Mouse (Mus musculus) liver, embryonic 16.5 days (tissue): ENCODE data around the gene Klhl18. TPM values are rescaled to one million over a fixed set of nuclear protein-coding genes. Genes with fewer than 3 reads are reported as not detected.

Experiments
- ATAC-seq: fragments of 200-750 bp; cut with Nextera tagmentation; 2 replicates; pipeline ENCODE4 v1.8.0; 2017; ENCODE audit warnings: low read depth, mild to moderate bottlenecking, moderate number of reproducible peaks, moderate library complexity
- H3K27ac ChIP-seq: fragments of 300-500 bp; sonication (generic); 2 replicates; pipeline ENCODE4 v1.5.1; 2014; ENCODE audit warnings: mild to moderate bottlenecking, low read length
- H3K27me3 ChIP-seq: fragments of 300-500 bp; sonication (generic); 2 replicates; pipeline ENCODE4 v1.6.1; 2014; ENCODE audit warnings: low read depth, low read length, mixed read lengths; ENCODE audit not compliant: control insufficient read depth, insufficient read depth
- H3K36me3 ChIP-seq: fragments of 300-500 bp; sonication (generic); 2 replicates; pipeline ENCODE4 v1.6.1; 2014; ENCODE audit warnings: mild to moderate bottlenecking; ENCODE audit not compliant: control insufficient read depth, insufficient read depth
- H3K4me1 ChIP-seq: fragments of 300-500 bp; sonication (generic); 2 replicates; pipeline ENCODE4 v1.6.1; 2014; ENCODE audit warnings: low read depth, low read length, mixed read lengths; ENCODE audit not compliant: control insufficient read depth
- H3K4me2 ChIP-seq: fragments of 300-500 bp; sonication (generic); 2 replicates; pipeline ENCODE4 v1.6.1; 2014; ENCODE audit warnings: low read depth, low read length, mixed read lengths
- H3K4me3 ChIP-seq: fragments of 300-500 bp; sonication (generic); 2 replicates; pipeline ENCODE4 v1.5.1; 2014; ENCODE audit warnings: low read depth, mild to moderate bottlenecking, low read length
- H3K9ac ChIP-seq: fragments of 300-500 bp; sonication (generic); 2 replicates; pipeline ENCODE4 v1.6.1; 2014; ENCODE audit warnings: low read depth, low read length
- H3K9me3 ChIP-seq: fragments of 300-500 bp; sonication (generic); replicated peaks from 2 replicates; pipeline ENCODE4 v1.6.1; 2016; ENCODE audit warnings: low read length; ENCODE audit not compliant: control insufficient read depth
- WGBS: fragments of 180-500 bp; shearing (Covaris S2); extraction: QIAGEN DNeasy Blood & Tissue Kit; methylation state at CpG from one replicate; pipeline ENCODE4 v1.1.7; 2014; ENCODE audit not compliant: insufficient replicate concordance; 5-methylcytosine and 5-hydroxymethylcytosine counted together
- polyA plus RNA-seq: library from polyadenylated mRNA; unstranded; fragments of >200 nt; fragmentation: Nextera tagmentation; extraction: Ambion mirVana; gene quantifications from 2 replicates; pipeline ENCODE4 v1.2.1, GENCODE M21; 2015

The Klhl18 gene
- polyA plus RNA-seq, 1 experiment from 2014 or later, result 2.5 TPM

DNA sequence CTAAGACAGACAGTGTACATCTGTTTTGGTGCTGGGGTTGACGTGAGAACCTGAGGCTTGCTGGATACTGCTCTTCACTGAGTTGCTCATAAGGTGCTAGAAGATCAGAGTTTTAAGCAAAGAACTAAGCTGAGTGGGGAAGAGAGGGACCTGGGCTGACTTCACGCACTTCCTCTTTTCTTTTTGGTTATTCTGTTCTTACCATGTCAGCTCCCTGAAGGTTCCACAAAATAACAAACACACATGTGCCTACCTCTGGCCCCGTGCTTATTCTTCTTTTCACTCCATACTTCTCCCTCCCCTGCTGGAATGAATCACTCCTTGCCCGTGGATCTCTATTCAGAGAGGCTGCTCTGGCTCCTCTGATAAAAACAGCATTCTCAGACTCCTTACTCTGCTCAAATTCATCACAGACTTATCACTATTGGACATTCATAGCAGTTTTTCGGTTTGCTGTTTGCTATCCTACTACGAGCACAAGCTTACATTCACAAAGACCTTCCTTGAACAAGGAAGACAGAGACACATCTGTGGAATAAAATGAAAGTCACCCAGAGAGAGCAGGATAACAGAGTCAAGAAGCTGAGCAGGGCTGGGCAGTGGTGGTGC is 12.4 kb downstream of the Klhl18 start:
- H3K4me3 ChIP-seq, result no peak overlapping the region
- H3K36me3 ChIP-seq, result no peaks in the 10 kb centered on the region
- ATAC-seq, result no peak
- peaks cover 7% of the 10 kb centered on the region; the same call in 1 of the 2 replicates for H3K4me1 ChIP-seq
- no peak overlapping the region for H3K27ac ChIP-seq
- no peak overlapping the region for H3K4me2 ChIP-seq
- H3K9me3 ChIP-seq, result no peaks in the 10 kb centered on the region
- H3K27me3 ChIP-seq, result no peaks in the 10 kb centered on the region
- H3K9ac ChIP-seq, result no peak overlapping the region
- 26% methylated on average over 6 of the region's 6 CpGs for WGBS

DNA sequence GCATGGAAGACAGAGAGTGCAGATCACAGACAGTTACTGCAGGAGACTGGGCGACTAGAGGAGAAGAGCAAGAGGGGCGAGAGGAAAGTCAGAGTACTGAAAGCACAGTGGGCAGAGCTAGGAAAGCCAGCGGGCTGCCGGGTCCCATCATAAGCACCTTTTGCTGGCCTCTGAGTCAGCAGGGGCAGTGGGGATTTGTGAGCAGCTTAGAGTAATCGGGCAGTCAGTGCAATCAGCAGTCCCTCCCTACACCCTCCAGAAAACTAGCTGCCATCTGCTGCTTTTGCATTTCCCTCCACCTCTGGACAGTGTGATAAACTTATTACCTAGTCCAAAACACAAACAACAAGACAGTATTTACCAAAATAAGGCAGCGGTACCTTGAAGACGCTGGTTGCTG is 14.2 kb downstream of the Klhl18 start:
- WGBS, result 56% methylated on average over 7 of the region's 7 CpGs
- no peak for ATAC-seq
- no peak overlapping the region for H3K4me2 ChIP-seq

DNA sequence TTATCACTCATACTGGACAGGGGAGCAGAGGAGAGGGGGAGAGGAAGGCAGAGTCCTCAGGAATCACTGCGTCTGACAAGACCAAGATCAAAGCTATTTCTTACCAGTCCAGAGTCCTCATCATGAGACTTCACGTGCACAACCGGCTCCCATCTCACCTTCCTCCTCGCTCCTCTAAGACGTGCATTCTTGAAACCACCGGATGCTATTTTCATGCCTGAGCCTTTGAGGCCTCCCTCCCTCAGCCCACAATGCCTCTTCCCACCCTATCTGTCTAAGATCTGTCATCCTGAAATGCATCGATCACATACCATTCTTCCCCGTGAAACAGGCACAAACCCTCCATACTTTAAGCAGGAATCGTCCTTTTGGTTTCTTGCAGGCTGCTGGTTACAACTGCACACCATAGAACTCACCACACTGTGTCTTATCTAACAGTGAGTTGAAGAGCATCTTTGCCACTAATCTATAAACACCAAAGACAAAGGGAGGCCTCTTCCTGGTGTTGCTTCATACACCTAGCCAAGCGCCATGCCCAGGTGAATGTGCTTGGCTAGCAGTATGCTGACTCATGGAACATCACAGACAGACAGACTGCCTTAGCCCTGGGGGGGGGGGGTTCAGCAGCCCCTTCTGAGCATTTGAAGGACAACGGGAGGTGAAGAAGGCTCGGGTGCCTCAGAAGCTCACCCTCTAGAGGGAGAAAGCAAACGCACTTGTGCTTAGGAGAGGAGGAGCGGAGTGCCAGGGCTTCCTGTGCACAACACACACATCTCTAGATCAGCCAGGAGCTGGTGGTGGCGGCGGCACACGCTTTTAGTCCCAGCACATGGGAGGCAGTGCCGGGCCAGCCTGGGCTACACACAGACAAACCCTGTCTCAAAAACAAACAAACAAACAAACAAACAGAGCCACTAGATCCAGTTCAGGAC is 15.3 kb downstream of the Klhl18 start:
- no peak overlapping the region for H3K4me3 ChIP-seq
- peaks cover 7% of the 10 kb centered on the region; the same call in 1 of the 2 replicates for H3K4me1 ChIP-seq
- ATAC-seq, result no peak
- H3K27ac ChIP-seq, result no peak overlapping the region
- WGBS, result 27% methylated on average over 18 of the region's 18 CpGs
- H3K4me2 ChIP-seq, result no peak overlapping the region
- no peaks in the 10 kb centered on the region for H3K36me3 ChIP-seq
- H3K27me3 ChIP-seq, result no peaks in the 10 kb centered on the region
- no peaks in the 10 kb centered on the region for H3K9me3 ChIP-seq
- H3K9ac ChIP-seq, result no peak overlapping the region

More for the DNA sequence above, 14.2 kb downstream of the Klhl18 start:
- Histone ChIP-seq H3K4me1 (peaks cover 7% of the 10 kb centered on the region; the same call in 1 of the 2 replicates), H3K9ac (no peak overlapping the region), H3K4me3 (no peak overlapping the region), H3K9me3 (no peaks in the 10 kb centered on the region), H3K27me3 (no peaks in the 10 kb centered on the region), H3K27ac (no peak overlapping the region), H3K36me3 (no peaks in the 10 kb centered on the region)

DNA sequence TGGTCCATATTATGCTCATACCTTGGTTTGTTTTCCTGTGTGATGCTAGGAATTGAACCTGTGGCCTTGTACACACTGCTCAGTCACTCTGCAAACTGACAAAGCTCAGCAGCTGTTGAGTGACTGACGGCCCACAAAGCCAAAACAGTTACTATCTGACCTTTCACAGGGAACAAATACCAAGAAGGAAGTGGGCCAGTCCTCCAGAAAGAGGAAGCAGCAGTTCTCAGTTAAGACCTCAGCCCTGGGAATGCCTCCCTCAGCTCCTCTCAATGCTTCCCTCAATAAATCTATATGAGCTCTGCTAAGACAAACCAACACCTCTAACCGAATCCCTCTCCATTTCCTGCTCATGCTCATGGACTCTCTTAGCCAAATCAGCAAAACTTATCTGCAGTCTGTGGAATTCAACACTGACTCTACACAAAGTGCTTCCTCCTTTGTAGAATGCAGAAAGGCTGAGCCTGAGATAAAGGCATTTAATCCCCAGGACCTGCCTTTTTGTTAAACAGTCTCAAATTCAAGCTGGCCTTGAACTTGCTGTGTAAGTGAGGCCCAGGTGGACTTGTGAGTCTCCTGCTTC is 17.3 kb downstream of the Klhl18 start:
- peak overlapping the region; percentile 79 for H3K27ac ChIP-seq

DNA sequence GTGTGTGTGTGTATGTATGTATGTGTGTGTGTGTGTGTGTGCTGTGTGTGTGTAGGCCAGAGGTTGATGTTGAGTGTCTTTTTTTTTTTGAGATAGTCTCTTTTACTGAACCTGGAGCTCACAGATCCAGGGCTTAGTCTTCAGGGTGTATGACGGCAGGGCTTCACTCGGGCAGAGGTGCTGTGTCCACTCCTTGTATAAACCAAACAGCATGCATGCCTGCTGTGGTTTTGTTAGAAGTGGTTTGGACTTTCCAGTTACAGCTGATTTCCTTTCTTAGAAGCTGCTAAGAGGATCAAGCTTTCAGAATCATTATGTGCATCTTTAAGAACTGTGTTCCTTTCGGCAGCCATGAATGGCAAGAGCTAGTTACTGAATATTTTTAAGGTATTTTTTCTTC is 18.6 kb downstream of the Klhl18 start:
- Histone ChIP-seq H3K4me1 (peaks cover 7% of the 10 kb centered on the region; the same call in 1 of the 2 replicates), H3K4me3 (no peak overlapping the region), H3K4me2 (no peak overlapping the region), H3K9ac (no peak overlapping the region), H3K27ac (no peak overlapping the region), H3K36me3 (no peaks in the 10 kb centered on the region), H3K9me3 (no peaks in the 10 kb centered on the region), H3K27me3 (no peaks in the 10 kb centered on the region)
- ATAC-seq, result no peak
- WGBS, result 62% methylated on average over 3 of the region's 3 CpGs

More for the DNA sequence above, 17.3 kb downstream of the Klhl18 start:
- Histone ChIP-seq H3K4me3 (no peak overlapping the region), H3K4me1 (peaks cover 7% of the 10 kb centered on the region; the same call in 1 of the 2 replicates), H3K27me3 (no peaks in the 10 kb centered on the region), H3K4me2 (no peak overlapping the region), H3K9me3 (no peaks in the 10 kb centered on the region), H3K36me3 (no peaks in the 10 kb centered on the region), H3K9ac (no peak overlapping the region)
- 4% methylated on average over 2 of the region's 2 CpGs for whole genome bisulfite sequencing
- ATAC-seq, result peak; percentile 69

DNA sequence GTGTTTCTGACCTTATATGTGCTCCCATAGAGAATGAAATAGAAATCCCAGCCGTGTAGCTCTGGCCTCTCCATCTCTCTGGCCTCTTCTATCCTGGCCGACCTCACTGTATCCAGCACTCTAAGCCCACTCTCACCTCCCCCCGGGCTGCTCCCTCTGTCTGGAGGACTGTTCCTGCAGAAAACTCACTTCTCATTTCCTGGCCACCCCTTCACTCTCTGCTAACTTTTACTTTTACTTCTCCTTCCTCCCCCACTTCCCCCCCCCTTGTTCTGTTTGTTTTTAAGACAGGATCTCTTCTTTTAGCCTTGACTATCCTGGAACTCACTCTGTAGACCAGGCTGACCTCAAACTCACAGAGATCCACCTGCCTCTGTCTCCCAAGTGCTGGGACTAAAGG is 24.0 kb downstream of the Klhl18 start:
- WGBS, result 33% methylated on average over 3 of the region's 3 CpGs
- no peak for ATAC-seq
- H3K27me3 ChIP-seq, result no peaks in the 10 kb centered on the region
- no peaks in the 10 kb centered on the region for H3K9me3 ChIP-seq
- H3K36me3 ChIP-seq, result no peaks in the 10 kb centered on the region
- H3K4me2 ChIP-seq, result no peak overlapping the region
- H3K4me1 ChIP-seq, result no peaks in the 10 kb centered on the region; the same call in 1 of the 2 replicates
- H3K9ac ChIP-seq, result no peak overlapping the region
- H3K27ac ChIP-seq, result no peak overlapping the region
- no peak overlapping the region for H3K4me3 ChIP-seq

DNA sequence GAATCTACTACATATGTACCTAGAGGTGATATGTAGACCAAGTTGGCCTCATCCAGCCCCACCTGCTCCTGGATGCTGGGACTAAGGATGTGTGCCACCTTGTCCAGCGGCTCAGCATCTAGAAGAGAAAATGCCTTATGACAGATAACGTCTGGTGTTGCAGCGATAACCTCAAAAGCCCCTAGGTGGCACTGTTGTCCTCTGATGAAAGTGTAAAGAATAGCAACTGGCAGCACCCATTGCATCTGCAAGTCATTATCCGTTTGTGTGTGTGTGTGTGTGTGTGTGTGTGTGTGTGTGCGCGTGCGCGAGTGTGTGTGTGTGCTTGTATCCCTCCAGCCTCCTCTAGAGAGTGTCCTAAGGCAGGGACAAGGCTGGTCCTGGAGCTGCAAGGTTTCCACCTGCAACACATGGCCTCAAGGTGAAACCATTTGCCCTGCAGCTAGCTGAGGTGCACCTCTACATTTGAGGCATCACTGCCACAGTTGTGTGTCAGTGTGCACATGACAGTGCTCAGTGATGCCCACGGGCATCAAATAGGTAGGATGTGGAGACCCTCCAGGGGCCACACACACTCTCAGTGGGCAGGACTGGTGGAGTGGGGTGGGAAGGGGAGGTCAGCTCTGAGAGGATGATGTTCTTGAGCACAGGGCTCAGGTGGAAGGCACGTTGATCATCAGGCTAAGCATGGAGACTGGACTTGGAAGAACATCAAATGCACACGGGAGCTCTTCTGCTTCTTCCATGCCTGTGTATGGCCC is 27.5 kb downstream of the Klhl18 start:
- peak; percentile 32 for ATAC-seq
- Histone ChIP-seq H3K36me3 (no peaks in the 10 kb centered on the region), H3K4me3 (no peak overlapping the region), H3K27ac (no peak overlapping the region), H3K4me1 (no peaks in the 10 kb centered on the region; the same call in 1 of the 2 replicates), H3K27me3 (no peaks in the 10 kb centered on the region), H3K4me2 (no peak overlapping the region), H3K9ac (no peak overlapping the region), H3K9me3 (no peaks in the 10 kb centered on the region)
- WGBS, result 15% methylated on average over 11 of the region's 11 CpGs

DNA sequence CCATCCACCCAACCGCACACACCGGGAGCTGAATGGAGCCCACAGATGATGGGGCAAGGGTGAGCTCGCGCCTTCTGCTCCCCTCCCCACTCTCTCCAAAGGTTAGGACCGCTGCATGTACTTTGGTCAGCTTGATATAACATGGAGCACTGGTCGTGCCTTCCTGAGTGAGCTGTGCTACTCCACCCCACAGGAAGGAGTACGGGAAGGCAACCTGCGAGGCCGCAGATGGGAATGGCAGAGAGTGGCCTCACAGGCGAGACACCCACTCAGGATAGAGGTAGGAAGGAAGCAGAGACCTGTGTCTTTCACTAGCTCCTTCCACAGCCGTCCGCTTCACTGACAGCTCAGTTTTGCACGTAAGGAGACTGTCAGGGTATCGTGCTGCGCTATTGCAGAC is 28.1 kb downstream of the Klhl18 start:
- no peak overlapping the region for H3K9ac ChIP-seq
- no peaks in the 10 kb centered on the region for H3K36me3 ChIP-seq
- H3K27ac ChIP-seq, result no peak overlapping the region
- no peaks in the 10 kb centered on the region for H3K27me3 ChIP-seq
- H3K4me1 ChIP-seq, result no peaks in the 10 kb centered on the region; the same call in 1 of the 2 replicates
- no peak overlapping the region for H3K4me3 ChIP-seq
- H3K4me2 ChIP-seq, result no peak overlapping the region
- 70% methylated on average over 15 of the region's 15 CpGs for WGBS
- ATAC-seq, result no peak
- H3K9me3 ChIP-seq, result no peaks in the 10 kb centered on the region
